Mouse (Mus musculus) bone marrow macrophage, adult 2 months (primary cell): Measurements from ENCODE around the gene Tead1.

Experiments
- CTCF ChIP-seq: IDR thresholded peaks from 2 replicates; pipeline ENCODE4 v1.5.1; 2012; ENCODE audit warnings: low read depth, mild to moderate bottlenecking, low read length, moderate library complexity
- POLR2A ChIP-seq: IDR thresholded peaks from 2 replicates; pipeline ENCODE4 v1.6.1; 2012; ENCODE audit warnings: mild to moderate bottlenecking, low read depth, low read length, borderline replicate concordance

GRCm38 (mm10) chr7:112856121-112856571 is 177.0 kb downstream of the Tead1 start:
- TF ChIP-seq CTCF (no peak), POLR2A (no peak)
